Comparison of ENCODE assay signal across 8 mouse cellular contexts in the genomic region with DNA sequence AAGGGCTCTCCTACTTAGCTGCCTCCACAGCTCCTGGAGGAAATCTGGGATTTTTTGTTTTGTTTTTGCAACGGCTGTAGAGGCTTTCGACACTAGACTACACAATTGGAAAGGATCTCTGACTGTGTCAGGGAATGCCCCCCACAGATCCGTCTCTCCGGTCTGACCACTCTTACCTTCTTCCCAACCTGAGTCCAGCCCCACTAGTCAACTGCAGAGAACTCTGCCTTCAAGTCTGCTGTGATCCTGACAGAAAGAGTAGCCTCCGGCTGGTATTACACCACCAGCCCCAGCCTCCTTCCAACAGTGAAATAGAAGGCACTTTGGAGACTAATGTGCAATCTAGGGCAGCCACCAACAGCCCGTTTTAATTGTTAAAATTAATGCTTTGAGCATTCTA. TPM values are rescaled to one million over a fixed set of nuclear protein-coding genes. Genes with fewer than 3 reads are reported as not detected.
A peak's percentile ranks its signal among the peaks of the same experiment; 100 is the strongest.
DNase-seq lines count a peak whose midpoint lies in the region; ATAC-seq lines count a peak whose summit lies in the region.

No protein-coding gene starts in this region.

- DNase-seq in heart, postnatal 14 days: no peak
- no peak for DNase-seq in midbrain, embryonic 14.5 days
- no peak for DNase-seq in right cerebral cortex, postnatal 36 days (ENCODE audit: low spot score in 2 of 2)
- no peak for DNase-seq in gastrocnemius, postnatal 14 days

- no peaks in the 10 kb centered on the region for H3K27me3 ChIP-seq in heart, embryonic 12.5 days (replicated peaks)
- H3K27me3 ChIP-seq in embryonic facial prominence, embryonic 12.5 days: no peaks in the 10 kb centered on the region
- no peaks in the 10 kb centered on the region for H3K27me3 ChIP-seq in hindbrain, embryonic 16.5 days (replicated peaks; ENCODE audit: control insufficient read depth, insufficient read depth, low read length)
- no peaks in the 10 kb centered on the region for H3K27me3 ChIP-seq in midbrain, embryonic 14.5 days (ENCODE audit: control insufficient read depth, insufficient read depth, low read length)

- intact Hi-C loops in heart, postnatal 14 days (cut with DNase I): no loop called here
- intact Hi-C loops in gastrocnemius, postnatal 14 days (cut with DNase I; ENCODE audit: low total_unique reads): no loop called here

- peaks cover 8% of the 10 kb centered on the region; the same call in 1 of the 2 replicates for H3K36me3 ChIP-seq in heart, embryonic 12.5 days
- no peaks in the 10 kb centered on the region for H3K36me3 ChIP-seq in embryonic facial prominence, embryonic 12.5 days
- no peaks in the 10 kb centered on the region for H3K36me3 ChIP-seq in hindbrain, embryonic 16.5 days (ENCODE audit: control insufficient read depth, insufficient read depth, low read length)
- no peaks in the 10 kb centered on the region for H3K36me3 ChIP-seq in midbrain, embryonic 14.5 days (ENCODE audit: control insufficient read depth, insufficient read depth, low read length)

- 16% methylated on average over 6 of the region's 6 CpGs for WGBS in heart, embryonic 12.5 days
- 15% methylated on average over 6 of the region's 6 CpGs for WGBS in embryonic facial prominence, embryonic 12.5 days
- WGBS in hindbrain, embryonic 16.5 days: 12% methylated on average over 6 of the region's 6 CpGs
- 18% methylated on average over 6 of the region's 6 CpGs for WGBS in midbrain, embryonic 14.5 days

- H3K9ac ChIP-seq in heart, embryonic 12.5 days: peak overlapping the region; percentile 87
- H3K9ac ChIP-seq in embryonic facial prominence, embryonic 12.5 days: no peak overlapping the region
- H3K9ac ChIP-seq in hindbrain, embryonic 16.5 days (ENCODE audit: low read depth, low read length): peak overlapping the region; percentile 89; the same call in 1 of the 2 replicates
- no peak overlapping the region; the same call in 1 of the 2 replicates for H3K9ac ChIP-seq in midbrain, embryonic 14.5 days (replicated peaks; ENCODE audit: low read length)

- H3K4me1 ChIP-seq in heart, embryonic 12.5 days (replicated peaks): peaks cover 59% of the 10 kb centered on the region
- H3K4me1 ChIP-seq in embryonic facial prominence, embryonic 12.5 days: peaks cover 39% of the 10 kb centered on the region
- peaks cover 31% of the 10 kb centered on the region for H3K4me1 ChIP-seq in hindbrain, embryonic 16.5 days (ENCODE audit: control insufficient read depth, insufficient read depth, low read depth, low read length)
- H3K4me1 ChIP-seq in midbrain, embryonic 14.5 days (ENCODE audit: control insufficient read depth, insufficient read depth, low read length): peaks cover 16% of the 10 kb centered on the region; the same call in 1 of the 2 replicates

- H3K27ac ChIP-seq in heart, embryonic 12.5 days (ENCODE audit: poor library complexity, severe bottlenecking): no peak overlapping the region
- peak overlapping the region; percentile 37; the same call in 1 of the 2 replicates for H3K27ac ChIP-seq in embryonic facial prominence, embryonic 12.5 days
- H3K27ac ChIP-seq in hindbrain, embryonic 16.5 days (ENCODE audit: low read depth, low read length): no peak overlapping the region
- no peak overlapping the region for H3K27ac ChIP-seq in midbrain, embryonic 14.5 days (replicated peaks; ENCODE audit: low read depth, low read length)

- H3K9me3 ChIP-seq in heart, embryonic 12.5 days (replicated peaks): peaks cover 3% of the 10 kb centered on the region; the same call in 1 of the 2 replicates
- H3K9me3 ChIP-seq in embryonic facial prominence, embryonic 12.5 days: no peaks in the 10 kb centered on the region
- H3K9me3 ChIP-seq in hindbrain, embryonic 16.5 days (ENCODE audit: control insufficient read depth, low read length): no peaks in the 10 kb centered on the region
- no peaks in the 10 kb centered on the region for H3K9me3 ChIP-seq in midbrain, embryonic 14.5 days (ENCODE audit: control insufficient read depth, low read length)

- no peak for ATAC-seq in heart, embryonic 12.5 days (ENCODE audit: insufficient number of reproducible peaks, low FRiP score)
- no peak for ATAC-seq in embryonic facial prominence, embryonic 12.5 days (ENCODE audit: insufficient number of reproducible peaks, insufficient read depth, low FRiP score, low TSS enrichment)
- ATAC-seq in hindbrain, embryonic 16.5 days: no peak
- no peak for ATAC-seq in midbrain, embryonic 14.5 days (ENCODE audit: low FRiP score, low TSS enrichment)
- no peak for ATAC-seq in megakaryocyte progenitor cell, adult 5-6 weeks (replicated peaks; ENCODE audit: poor library complexity)

- H3K4me2 ChIP-seq in heart, embryonic 12.5 days: peak overlapping the region; percentile 94
- peak overlapping the region; percentile 91 for H3K4me2 ChIP-seq in embryonic facial prominence, embryonic 12.5 days (replicated peaks)
- H3K4me2 ChIP-seq in hindbrain, embryonic 16.5 days (ENCODE audit: low read length): peak overlapping the region; percentile 97
- H3K4me2 ChIP-seq in midbrain, embryonic 14.5 days (ENCODE audit: low read length): peak overlapping the region; percentile 93

- peak overlapping the region; percentile 80 for H3K4me3 ChIP-seq in heart, embryonic 12.5 days
- peak overlapping the region; percentile 80 for H3K4me3 ChIP-seq in embryonic facial prominence, embryonic 12.5 days
- peak overlapping the region; percentile 81 for H3K4me3 ChIP-seq in hindbrain, embryonic 16.5 days (ENCODE audit: low read length)
- peak overlapping the region; percentile 76 for H3K4me3 ChIP-seq in midbrain, embryonic 14.5 days (replicated peaks; ENCODE audit: low read depth, low read length)

RNA-seq across cellular contexts. Expression of a gene that starts 1.5 kb away (rescaled TPM):
- polyA plus RNA-seq in heart, embryonic 12.5 days (2016; fragmentation: Nextera tagmentation; extraction: Ambion mirVana): 6.2 TPM in 2 replicates
- total RNA-seq in heart, postnatal 14 days (2021): 10 to 100 TPM; 75.2 to 75.9 TPM
- polyA plus RNA-seq in embryonic facial prominence, embryonic 12.5 days (2016; fragmentation: Nextera tagmentation; extraction: Ambion mirVana): 8.2 and 8.4 TPM in 2 replicates
- polyA plus RNA-seq in hindbrain, embryonic 16.5 days (2015; fragmentation: Nextera tagmentation; extraction: Ambion mirVana): 1.8 and 2.2 TPM in 2 replicates
- 2.0 and 2.4 TPM in 2 replicates for polyA plus RNA-seq in midbrain, embryonic 14.5 days (2014; fragmentation: Nextera tagmentation; extraction: Ambion mirVana)
- 10 to 100 TPM; 50.6 to 58.9 TPM for total RNA-seq in gastrocnemius, postnatal 14 days (2021)
- 1.3 and 1.6 TPM in 2 replicates for total RNA-seq in megakaryocyte progenitor cell, adult 5-6 weeks (2015)
- total RNA-seq in megakaryocyte progenitor cell, adult 5-6 weeks (2017): 1.1 and 1.4 TPM in 2 replicates

Comparison
In these comparisons a context has a peak if more than half of its experiments do, and no peak if none do; other contexts are left out.
1. H3K9ac ChIP-seq: peak in heart, embryonic 12.5 days (single experiment) and hindbrain, embryonic 16.5 days (single experiment); none in embryonic facial prominence, embryonic 12.5 days (single experiment) and midbrain, embryonic 14.5 days (single experiment).
2. Peak in every context shown above with its lines, with median percentiles within 50 percentile points of each other: H3K4me2 ChIP-seq and H3K4me3 ChIP-seq.